Mouse (Mus musculus) frontal cortex, postnatal 25 days (tissue): ENCODE measurements around the gene Rtca.

Experiments
- DNase-seq, 2 experiments: peaks; one replicate each; pipeline ENCODE4 v3.0.0; 2022; ENCODE audit warnings: low spot score in 2 of 2

Gene Rtca

DNA sequence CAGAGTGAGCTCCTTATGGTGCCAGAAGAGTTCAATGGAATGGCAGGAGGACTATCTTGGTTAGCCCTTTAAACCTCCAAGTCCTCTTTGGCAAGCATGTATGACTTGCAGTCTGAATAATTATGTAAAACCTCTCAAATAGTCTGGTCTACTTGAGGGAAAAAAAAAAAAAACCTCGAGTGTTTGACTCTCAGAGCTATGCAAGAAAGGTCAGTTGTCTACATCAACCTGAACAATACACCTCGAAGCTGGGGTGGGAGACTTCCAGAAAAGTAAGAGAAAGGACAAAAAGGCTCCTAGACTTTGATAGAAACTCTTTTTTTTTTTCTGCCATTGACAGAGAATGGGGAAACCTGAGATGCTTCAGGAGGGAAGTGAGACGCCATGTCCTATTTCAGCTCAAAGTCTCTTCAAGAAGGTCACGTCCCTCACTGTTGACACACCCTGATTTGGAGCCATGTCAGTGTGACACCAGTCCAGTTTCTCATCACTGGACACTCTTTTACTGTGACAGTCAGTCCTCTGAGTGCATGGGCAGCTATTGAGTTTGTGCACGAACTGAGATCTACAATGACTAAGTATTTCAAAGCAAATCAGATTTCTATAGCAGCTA lies 31.2 kb downstream of the Rtca start:
- no peak for DNase-seq

DNA sequence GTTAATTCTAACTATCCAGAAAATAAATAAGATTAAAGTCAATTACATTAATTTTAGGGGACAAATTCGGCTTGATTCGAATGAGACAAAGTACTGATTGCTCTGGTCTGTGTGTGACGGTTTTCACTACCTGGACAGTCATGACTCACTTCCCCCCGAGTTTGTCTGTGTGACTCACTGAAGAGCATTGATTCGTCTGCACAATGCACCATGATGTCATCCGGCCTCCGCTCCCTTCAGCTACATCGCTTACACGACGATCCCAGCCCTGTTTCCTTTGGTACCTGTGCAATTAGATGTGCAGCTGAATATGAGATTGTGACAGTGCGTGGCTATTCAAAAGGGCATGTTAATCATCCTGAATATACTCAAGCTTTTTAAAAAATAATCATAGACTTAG lies 33.4 kb downstream of the Rtca start:
- no peak for DNase-seq

DNA sequence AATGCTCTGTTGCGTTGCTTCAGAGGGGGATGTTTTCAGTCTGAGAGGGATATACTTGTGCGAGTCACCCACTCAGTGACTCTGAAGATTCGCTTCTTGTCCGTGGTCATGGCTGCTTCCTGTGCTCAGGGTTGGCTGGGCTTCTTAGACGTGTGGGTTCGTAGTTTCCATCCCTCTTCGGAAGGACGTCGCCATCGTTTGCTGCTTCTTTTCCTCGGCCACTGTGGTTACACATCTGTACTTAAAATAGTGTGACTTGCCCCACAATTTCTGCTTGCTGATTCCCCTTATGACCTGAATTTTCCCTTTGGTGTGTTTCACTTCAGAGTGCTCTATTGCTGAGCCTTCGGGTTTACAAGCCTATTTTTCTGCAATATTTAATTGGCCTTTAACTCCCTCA lies 42.3 kb downstream of the Rtca start:
- DNase-seq, result no peak

DNA sequence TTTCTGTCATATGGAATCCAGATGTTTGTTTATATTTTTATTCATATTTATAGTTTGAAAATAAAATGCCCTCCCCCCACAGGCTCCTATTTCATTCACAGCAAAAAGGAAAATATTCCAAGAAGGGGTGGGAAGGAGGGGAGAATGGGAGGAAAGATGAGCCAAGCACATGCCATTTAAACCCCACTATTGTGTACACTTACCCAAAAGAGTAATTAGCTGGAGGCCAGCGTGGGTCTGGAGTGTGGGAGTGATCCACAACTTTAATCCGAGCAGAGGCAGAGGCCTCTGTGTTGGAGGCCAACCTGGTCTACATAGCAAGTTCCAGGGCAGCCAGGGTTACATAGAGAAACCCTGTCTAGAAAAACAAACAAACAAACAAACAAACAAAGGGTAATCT lies 43.7 kb downstream of the Rtca start:
- DNase-seq, result no peak

DNA sequence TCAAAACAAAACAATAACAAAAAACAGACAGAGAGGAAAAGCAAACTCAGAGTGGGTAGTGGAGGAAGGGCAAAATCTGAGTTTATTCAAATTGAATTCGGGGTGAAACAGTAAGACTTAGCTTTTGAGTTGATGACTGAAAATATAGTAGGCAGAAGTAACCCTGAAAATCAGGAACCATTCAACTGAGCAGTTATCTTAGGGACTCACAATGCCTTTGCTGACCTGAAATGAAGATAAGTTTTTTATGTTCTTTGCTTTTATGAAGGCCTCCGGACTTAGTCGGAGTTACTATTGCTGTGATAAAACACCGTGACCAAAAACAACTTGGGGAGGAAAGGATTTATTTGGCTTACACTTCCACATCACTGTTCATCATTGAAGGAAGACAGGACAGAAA lies 47.0 kb downstream of the Rtca start:
- no peak for DNase-seq

DNA sequence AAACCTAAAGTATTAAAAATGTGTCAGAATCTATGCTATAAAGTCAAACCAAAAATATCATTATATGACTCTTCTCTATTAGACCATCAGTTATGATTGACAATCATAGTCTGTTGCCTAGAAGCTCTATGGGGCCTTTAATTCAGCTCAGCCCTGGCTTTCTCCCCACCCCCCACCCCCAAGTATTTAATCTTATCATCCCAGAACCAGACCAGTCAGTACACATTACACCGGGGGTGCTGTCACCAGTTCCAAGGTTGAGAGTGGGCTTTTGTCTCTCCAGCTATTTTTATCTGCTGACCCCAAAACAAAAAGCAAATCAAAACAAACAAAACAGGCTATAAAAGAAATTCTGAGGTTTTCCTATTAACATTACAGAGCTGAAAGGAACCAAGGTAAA lies 53.5 kb downstream of the Rtca start:
- DNase-seq, result no peak

DNA sequence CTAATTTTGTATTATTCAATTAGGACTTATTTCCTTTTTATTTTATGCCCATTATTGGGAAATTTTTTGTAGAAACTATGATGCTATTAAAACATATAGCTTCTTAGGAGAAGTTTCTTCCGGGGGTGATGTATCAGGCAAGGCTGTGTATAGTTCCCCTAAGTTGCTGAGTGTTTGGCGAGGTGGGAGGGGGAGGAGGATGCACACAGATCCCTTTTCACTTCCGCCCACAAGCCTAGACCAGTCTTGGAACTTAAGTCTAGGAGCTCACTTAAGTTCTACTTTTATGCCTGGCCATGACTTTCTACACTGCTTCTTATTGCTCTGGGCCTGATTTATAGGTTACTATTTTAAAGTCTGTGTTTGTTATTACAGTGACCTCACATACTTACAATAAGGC lies 57.3 kb downstream of the Rtca start:
- no peak for DNase-seq

DNA sequence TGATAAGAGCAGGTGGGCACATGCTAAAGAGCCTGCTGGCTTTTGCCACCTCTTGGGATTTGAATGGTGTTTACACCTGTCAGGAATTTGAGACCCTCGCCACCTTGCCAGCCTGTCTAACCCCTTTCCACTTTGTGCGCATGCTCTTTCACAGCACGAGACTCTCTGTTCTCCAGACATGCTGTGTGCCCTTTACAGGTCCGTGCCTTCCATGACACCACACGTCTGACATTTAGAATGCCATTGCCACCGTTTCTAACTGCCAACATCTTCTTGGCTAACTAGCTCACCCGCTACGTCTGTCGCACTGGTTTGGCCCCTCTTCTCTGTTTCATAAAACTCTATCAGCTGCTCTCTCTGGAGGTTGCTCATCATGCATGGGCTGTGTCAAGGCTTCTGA lies 63.7 kb downstream of the Rtca start:
- no peak for DNase-seq

DNA sequence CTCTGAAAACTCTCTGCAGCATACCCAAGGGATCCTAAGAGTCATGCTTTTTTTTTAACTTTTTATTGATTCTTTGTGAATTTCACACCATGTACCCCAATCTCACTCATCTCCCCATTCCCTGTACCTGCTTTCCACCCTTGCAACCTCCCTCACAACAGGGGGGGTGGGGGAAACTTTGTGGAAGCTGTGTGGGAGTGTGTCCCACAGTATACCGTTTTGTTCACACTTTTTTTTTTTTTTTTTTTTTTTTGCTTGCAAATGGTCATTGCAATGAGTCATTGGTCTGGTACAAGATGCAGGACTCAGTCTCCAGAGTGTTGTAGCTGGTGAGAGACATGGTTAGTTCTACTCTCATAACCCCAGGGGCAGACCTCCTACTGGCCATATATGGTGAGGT lies 65.2 kb downstream of the Rtca start:
- DNase-seq, result no peak

DNA sequence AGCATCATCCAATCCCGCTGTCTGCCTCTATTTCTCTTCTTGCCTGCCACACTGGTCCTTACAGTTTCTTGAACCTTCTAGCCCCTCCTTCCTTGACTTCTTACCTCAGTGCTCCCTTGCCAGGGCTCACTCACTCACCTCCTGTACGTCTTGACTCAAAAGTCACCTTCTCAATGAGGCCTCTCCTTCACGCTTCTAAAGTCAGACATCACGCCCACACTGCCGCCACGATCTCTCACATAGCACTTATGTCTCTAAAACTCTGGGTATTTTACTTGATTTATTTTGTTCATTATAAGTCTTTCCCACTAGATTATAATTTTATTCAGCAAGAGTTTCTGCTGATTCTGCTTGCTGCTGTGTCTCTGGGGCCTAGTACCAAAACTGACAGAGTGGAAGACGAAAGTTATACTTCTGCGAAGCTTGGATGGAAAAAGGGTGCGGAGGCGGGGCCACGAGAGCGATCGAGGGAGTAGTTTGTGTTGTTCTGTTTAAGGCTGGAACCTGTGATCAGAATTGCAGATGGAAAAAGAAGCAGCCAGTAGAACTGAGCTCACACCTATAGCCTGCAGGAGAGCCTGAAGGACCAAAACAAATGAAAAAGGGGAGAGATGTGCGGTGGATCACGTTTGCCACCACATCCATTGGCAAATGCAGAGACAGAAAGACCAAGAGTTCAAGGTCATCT lies 66.3 kb downstream of the Rtca start:
- DNase-seq, result no peak

DNA sequence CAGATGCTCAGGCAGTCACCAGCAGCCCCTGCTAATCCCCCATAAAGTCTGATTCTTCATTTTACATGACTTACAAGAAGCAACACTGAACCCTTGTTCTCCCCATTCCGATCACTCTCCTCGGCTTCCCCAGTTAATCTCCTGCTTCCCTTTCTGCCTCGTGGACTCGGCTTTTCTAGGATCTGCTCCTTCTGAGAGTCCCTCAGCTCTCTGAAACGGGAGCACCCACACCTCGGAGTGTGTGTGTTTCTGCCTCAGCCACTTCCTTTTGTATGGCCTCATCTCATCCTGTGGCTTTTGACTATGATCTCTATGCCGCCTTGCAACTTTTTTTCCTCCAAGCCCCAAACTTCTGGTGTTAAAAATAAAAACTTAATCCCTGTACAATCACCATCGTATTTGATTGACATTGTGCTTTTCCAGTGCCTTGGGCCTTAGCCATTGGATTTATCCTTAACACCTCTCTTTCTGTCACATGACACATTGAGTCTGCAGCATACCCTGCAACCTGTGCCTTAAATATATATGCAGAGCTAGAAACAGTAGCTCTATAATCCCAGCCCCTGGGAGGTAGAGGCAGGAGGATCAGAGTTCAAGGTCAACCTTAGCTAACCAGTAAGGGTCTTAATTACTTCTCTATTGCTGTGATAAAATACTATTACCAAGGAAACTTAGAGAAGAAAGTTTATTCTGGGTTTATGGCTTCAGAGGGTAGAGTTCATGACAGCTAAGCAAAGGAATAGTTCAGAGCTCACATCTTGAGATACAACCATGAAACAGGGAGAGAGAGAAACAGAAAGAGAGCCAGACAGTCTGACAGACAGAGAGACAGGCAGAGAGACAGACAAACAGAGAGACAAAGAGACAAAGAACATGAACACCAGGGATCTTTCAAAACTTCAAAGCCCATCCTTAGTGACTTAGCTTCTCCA lies 67.7 kb downstream of the Rtca start:
- DNase-seq, result no peak
